Mouse (Mus musculus): ENCODE data around the gene Gm36176.
"Not testable (repeated sequence)": the region's sequence is repeated elsewhere in the genome, so short reads cannot be mapped to it uniquely, and the experiment has no call there.

The Gm36176 gene

DNA sequence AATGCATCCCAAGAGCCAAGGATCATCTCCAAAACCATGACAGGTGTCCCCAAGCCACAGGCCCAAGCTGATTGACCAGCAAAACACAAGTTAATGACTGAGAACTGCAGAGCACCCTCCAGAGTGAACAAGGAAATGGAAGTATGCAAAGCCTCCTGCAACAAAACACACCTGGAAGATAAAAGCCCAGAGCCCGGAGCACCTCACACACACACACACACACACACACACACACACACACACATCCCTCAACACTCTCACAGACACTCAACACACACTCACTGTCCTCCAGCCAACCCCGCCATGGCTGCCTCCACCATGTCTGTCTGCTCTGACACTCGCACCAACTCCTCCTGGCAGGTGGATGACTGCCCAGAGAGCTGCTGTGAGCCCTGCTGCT is at the start of gene Gm36176:
Gene Gm36176 (plus strand): TSS at position 301 of the 400 bp plus-strand sequence.
- DNase-seq (ENCODE audit: extremely low read depth, low read depth): no peak

DNA sequence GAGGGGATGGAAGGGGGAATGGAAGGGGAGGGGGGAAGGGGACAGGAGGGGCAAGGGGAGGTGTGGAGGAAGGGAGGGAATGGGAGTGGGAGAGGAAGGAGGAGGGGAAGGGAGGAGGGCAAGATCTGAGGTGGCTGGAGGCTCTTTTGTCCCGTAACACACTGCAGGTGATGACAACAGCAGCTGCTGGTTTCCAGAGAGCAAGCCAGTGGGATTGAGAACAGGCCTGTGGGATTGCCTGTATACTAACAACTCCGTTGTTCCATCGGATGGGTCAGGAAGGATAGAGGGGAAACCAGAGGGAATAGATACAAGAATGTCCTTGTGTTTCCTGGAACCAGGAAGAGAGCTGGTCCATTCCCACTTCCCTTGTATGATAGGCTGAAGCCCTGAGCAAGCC is 48.9 kb upstream of the Gm36176 start:
- DNase-seq (ENCODE audit: extremely low read depth, low read depth): no peak

GRCm38 (mm10) chr10:77798164-77798920 is 48.3 kb upstream of the Gm36176 start:
- DNase-seq (ENCODE audit: extremely low read depth, low read depth): not testable (repeated sequence)

GRCm38 (mm10) chr10:77798921-77799508 is 47.6 kb upstream of the Gm36176 start, which contains the start of gene Gm19668:
Gene Gm19668, minus strand, starts transcription at chr10:77799133.
- no peak for DNase-seq (ENCODE audit: extremely low read depth, low read depth)

DNA sequence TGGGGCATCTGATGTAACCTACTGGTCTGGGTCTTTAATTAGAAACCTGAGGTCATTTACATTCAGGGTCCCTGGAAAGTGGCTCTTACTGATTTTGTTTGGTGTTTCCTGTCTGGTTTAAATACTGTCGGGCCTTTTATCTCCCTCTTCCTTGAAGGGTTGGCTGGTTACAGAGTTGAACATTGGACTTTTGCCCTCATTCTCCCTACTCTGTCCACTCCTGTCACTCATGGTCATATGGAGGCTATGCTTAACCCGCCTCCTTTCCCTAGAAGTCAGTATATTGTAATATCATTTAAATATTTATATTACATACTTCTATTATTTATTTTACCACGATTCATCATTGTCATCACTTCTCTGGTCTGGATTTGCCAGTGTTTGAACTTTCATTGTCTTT is 42.5 kb upstream of the Gm36176 start:
- DNase-seq (ENCODE audit: extremely low read depth, low read depth): no peak

DNA sequence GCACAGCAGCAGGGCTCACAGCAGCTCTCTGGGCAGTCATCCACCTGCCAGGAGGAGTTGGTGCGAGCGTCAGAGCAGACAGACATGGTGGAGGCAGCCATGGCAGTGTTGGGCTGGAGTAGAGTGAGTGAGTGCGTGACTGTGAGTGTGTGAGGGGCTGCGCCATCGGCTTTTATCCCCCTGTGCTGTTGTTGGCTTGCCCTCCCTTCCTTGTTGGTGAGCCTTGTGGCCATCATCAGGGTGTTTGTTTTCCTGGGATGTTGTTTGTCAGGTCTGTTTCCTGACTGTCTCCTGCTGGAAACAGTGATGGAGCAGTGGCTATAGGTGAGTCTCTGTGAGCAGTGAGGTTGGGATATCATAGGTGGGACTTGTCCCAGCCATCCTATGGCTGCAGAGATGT is 34.9 kb upstream of the Gm36176 start, which contains the start of gene Gm9507:
Gene Gm9507 (minus strand): TSS at position 101 of the 400 bp plus-strand sequence.
- DNase-seq (ENCODE audit: extremely low read depth, low read depth): no peak

DNA sequence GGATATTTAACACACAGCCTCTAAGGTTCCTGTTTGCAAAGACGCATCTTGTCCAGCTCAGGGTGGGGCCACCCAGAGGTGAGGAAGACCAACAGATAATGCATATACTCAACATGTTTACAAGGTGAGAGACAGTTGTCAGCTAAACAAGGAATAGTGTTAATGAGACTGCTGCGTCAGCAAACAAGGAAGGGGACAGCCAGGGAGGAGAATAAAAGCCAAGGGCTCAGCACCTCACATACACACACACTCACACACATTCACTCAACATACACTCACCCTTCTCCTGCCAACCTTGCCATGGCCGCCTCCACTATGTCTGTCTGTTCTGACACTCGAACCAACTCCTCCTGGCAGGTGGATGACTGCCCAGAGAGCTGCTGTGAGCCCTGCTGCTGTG is 32.2 kb upstream of the Gm36176 start, which contains the start of gene Gm2696:
Gene Gm2696 (plus strand): TSS at position 301 of the 400 bp plus-strand sequence.
- no peak for DNase-seq (ENCODE audit: extremely low read depth, low read depth)

- no peak for DNase-seq (ENCODE audit: extremely low read depth, low read depth)
These were observed 31.1 kb upstream of the Gm36176 start for GRCm38 (mm10) chr10:77815514-77815913.

DNA sequence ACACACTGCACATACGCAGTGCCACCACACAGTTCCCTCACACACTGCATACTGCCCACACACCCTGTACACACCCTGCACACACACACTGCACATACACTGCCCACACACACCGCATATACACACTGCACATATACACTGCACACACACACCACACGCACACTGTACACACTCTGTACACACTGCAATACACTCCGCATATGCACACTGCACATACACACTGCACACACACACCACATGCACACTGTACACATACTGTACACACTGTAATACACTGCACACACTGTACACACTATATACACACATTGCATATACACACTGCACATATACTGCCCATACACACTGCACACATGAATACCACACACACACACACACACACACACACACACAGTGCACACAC is 28.1 kb upstream of the Gm36176 start:
- DNase-seq (ENCODE audit: extremely low read depth, low read depth): no peak

GRCm38 (mm10) chr10:77819203-77819602 is 27.4 kb upstream of the Gm36176 start:
- no peak for DNase-seq (ENCODE audit: extremely low read depth, low read depth)

DNA sequence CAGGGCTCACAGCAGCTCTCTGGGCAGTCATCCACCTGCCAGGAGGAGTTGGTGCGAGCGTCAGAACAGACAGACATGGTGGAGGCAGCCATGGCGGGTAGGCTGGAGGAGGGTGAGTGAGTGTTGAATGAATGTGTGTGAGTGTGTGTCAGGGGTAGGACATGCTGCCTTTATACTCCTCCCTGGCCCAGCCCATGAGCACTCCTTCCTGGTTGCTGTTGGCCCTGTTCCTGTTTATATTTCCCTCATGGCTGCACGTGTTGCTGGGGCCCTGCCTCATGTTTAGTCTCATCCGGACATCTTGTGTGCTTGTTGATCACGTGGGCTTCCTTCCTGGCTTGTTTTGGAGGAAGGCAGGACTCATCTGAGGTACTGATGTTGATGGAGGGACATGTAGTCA is 19.7 kb upstream of the Gm36176 start, which contains the start of gene Krtap10-4:
Gene Krtap10-4 (minus strand): TSS at position 145 of the 400 bp plus-strand sequence.
- no peak for DNase-seq (ENCODE audit: extremely low read depth, low read depth)

DNA sequence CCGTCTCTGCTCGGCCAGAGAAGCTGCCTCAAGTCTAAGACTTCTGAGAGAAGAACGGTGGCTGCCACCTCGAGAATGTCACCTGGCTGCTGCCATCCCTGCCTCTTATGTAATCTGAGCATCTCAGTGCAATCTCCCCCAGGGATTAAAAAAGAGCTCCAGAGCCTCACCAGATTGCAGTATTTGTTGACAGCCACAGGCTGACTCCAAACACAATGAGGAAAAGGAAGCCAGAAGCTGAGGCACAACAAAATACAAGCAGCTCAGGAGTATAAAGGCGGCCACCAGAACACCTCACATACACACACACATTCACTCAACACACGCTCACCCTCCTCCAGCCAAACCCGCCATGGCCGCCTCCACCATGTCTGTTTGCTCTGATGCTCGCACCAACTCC is 11.0 kb upstream of the Gm36176 start, which contains the start of gene Krtap10-10:
Gene Krtap10-10 (plus strand): TSS at position 301 of the 400 bp plus-strand sequence.
- no peak for DNase-seq (ENCODE audit: extremely low read depth, low read depth)

DNA sequence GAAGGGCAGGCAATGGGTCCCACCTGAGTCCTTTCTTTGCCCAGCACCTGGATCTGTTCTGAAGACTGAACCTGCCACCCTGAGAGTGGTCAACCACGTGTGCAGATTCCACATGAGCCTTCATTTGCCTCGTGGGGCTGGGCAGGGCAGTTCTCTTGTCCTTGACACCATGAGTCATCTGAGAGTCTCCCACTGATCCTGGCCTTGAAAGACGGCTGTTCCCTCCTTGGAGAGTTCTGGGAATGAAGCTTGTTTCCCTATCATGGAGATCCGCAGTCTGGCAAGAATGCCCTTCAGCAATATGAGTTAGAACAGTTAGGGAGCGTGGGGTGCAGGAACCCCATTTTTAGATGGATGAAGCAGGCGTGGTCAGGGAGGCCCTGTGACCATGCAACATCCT is 7.6 kb upstream of the Gm36176 start:
- no peak for DNase-seq (ENCODE audit: extremely low read depth, low read depth)

- DNase-seq (ENCODE audit: extremely low read depth, low read depth): no peak
These were observed 358 bp downstream of the Gm36176 start for GRCm38 (mm10) chr10:77846961-77847360.

DNA sequence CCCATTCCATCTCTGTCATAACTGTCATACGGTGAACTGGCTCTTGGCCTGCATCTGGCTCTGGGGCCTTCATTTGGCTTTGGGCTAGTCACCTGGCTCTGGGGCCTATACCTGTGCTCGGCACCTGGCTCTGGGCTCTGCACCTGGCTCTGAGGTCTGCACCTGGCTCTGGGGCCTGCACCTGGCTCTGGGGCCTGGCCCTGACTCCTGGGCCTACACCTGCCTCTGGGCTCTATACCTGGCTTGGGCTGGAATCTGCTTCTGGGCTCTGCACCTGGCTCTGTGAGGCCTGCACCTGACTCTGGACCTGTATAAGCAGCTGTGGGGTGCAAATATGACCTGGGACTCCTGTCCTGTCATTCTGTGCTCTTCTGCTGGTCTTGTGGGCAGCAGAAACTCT is 935 bp downstream of the Gm36176 start:
- DNase-seq (ENCODE audit: extremely low read depth, low read depth): no peak

GRCm38 (mm10) chr10:77852559-77852958 is 6.0 kb downstream of the Gm36176 start, which contains the start of gene Gm10318:
Gene Gm10318, plus strand, starts transcription at chr10:77852859.
- DNase-seq (ENCODE audit: extremely low read depth, low read depth): no peak

GRCm38 (mm10) chr10:77861675-77862074 is 15.1 kb downstream of the Gm36176 start, which contains the start of gene Gm3285:
Gene Gm3285, plus strand, starts transcription at chr10:77861975.
- no peak for DNase-seq (ENCODE audit: extremely low read depth, low read depth)

DNA sequence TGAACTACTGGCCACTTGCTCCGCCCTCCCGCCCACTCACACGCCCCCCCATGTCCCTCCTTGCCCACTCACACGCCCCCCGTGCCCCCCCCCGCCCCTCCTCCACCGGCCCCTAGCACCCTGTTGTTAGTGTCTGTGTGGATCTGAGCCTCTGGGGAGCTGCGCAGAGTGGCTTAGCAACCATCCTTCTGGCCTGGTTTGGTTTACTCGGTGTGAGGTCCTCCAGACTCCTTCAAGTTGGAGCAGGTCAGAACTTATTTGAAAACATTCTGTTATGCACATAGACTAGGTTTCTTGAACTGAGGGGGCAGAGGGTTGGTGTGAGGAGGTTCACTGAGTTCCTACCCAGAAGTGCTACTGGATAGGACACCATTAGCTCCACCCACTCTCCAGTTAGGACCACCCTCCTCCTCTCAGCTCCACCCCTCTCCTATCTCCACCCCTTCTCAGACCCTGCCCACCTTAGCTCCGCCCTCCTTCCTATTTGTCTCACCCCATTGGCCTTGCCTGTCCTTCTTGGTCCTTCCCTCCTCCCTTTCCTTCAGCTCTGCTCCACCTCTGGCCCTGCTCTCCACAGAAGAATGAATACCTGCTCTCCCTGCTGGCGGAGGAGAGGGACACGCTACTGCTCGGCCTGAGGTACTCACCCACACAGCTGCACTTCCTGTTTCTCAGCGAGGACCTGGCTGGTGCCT is 17.6 kb downstream of the Gm36176 start:
- peak; percentile 92 for DNase-seq (ENCODE audit: extremely low read depth, low read depth)

- DNase-seq (ENCODE audit: extremely low read depth, low read depth): no peak
These were observed 18.1 kb downstream of the Gm36176 start for GRCm38 (mm10) chr10:77864762-77865143.

GRCm38 (mm10) chr10:77867546-77867945 is 20.9 kb downstream of the Gm36176 start:
- no peak for DNase-seq (ENCODE audit: extremely low read depth, low read depth)

DNA sequence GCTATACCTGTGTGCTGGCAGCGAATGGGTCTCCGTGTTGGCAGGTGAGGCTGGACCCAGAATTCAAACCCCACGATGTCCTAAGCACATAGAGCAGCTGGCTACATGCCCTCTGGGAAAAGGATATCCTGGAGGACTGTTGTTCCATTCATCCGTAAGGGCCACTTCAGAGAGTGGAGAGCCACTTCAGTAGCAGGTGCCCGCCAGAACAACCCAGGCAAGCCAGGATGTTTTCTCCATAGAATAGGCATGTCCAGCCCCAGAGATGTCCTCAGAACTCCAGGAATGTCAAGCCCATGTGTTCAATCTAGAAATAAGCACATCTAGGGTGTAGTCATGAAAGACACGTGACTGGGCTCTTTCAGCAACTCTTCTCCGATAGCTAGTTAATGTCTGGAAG is 23.0 kb downstream of the Gm36176 start:
- no peak for DNase-seq (ENCODE audit: extremely low read depth, low read depth)

DNA sequence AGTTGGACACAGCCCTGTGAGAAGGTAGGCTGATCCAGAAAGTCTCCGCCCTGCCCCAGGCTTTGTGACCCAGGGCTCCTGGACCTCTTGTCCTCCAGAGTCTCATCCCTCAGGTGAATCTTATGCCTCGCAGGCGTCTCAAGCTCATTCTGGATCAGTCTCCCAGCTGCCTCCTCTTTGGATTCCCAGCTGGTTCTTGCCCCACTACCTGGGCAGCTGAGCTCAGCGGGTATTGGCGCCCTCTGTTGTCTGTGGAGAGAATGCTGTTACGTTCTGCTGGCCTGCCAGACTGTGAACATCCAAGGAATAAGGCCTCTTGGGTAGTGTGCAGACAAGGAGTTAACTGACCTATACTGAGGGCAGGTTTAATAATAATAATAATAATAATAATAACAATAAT is 32.4 kb downstream of the Gm36176 start:
- no peak for DNase-seq (ENCODE audit: extremely low read depth, low read depth)

All from MEL-GATA-1-ER (cell line).